Mouse (Mus musculus) layer of hippocampus, postnatal 25 days (tissue): ENCODE results near the gene Fancc. TPM values are rescaled to one million over a fixed set of nuclear protein-coding genes. Genes with fewer than 3 reads are reported as not detected.

Source experiments
- DNase-seq, 2 experiments: peaks; one replicate each; pipeline ENCODE4 v3.0.0; 2022; ENCODE audit warnings: mixed read lengths in 2 of 2, low spot score in 1 of 2; ENCODE audit errors: extremely low spot score in 1 of 2
- total RNA-seq, 2 experiments: library from RNA; stranded (reverse); gene quantifications; 2 replicates each; pipeline ENCODE4 v1.2.3; 2021

Fancc gene
- total RNA-seq, 2 experiments from 2014 or later = 5.4 to 7.7 TPM

- DNase-seq = no peak
These were observed 194.7 kb downstream of the Fancc start for GRCm38 (mm10) chr13:63302381-63302780.

GRCm38 (mm10) chr13:63301764-63302209 lies 195.3 kb downstream of the Fancc start:
- no peak for DNase-seq

- DNase-seq = no peak
These were observed 196.1 kb downstream of the Fancc start for GRCm38 (mm10) chr13:63300929-63301328.

- DNase-seq = no peak
These were observed 198.1 kb downstream of the Fancc start for GRCm38 (mm10) chr13:63298931-63299330.

GRCm38 (mm10) chr13:63297933-63298332 lies 199.1 kb downstream of the Fancc start:
- no peak for DNase-seq

DNA sequence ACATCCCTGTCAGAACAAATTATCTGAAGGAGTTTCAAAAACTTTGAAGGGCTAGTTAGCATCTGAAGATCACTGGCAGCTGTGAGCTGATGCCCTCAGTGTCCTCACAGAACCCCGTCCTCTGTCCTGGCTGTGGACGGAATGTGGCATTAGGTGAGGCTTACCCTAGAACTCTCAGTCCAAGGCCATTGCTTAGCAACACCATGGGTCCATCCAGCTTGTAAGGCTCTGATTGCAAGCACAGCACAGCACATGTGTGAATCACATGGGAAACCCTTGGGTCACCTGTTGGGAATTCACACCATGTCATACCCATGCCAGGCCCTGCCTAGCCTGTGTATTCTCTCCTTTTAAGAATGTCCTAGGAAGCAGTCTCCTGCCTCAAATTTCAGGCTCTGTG lies 200.1 kb downstream of the Fancc start:
- DNase-seq = no peak

DNA sequence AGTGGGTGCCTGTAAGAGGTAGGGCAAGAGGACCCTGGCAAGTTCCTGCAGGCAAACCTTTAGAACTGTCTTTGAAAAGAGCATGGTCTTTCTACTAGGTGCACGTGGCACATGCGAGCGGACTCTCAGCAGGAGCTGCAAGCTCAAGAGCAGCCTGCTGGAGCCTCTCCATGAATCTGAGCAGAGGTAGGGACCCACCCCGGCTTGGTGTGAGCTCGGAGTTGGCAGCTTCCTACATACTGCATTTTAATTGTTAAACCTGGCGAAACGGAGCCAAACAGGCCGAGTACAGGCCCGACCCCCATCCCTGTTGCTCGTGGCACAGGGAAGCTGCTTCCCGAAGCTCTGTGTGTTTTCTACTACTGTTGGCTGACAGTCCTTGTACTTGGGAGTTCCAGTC lies 200.8 kb downstream of the Fancc start:
- DNase-seq = no peak

GRCm38 (mm10) chr13:63294359-63295193 lies 202.5 kb downstream of the Fancc start:
- no peak for DNase-seq

DNA sequence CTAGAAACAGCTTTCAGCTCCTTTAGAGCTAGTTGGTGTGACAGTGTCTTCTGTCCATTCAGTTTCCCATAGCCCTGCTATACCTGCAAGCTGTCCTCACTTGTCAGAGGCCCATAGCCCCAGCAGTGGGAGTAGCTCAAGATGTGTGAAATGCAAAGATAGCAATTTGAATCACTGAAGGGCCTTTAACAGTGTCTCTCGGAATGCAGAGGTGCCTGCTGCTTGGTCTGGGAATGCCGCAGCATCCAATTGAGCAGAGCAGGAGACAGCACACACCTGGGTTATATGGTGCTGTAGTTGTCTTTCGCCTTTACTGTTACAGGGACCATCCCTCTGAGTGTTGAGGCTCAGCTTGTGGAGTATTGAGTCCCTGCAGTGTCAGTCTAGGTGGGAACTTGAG lies 203.4 kb downstream of the Fancc start:
- no peak for DNase-seq

GRCm38 (mm10) chr13:63291016-63291415 lies 206.1 kb downstream of the Fancc start:
- no peak for DNase-seq

- no peak for DNase-seq
These were observed 207.0 kb downstream of the Fancc start for GRCm38 (mm10) chr13:63290126-63290525.

GRCm38 (mm10) chr13:63289687-63290086 lies 207.4 kb downstream of the Fancc start:
- no peak for DNase-seq

- DNase-seq = no peak
These were observed 207.9 kb downstream of the Fancc start for GRCm38 (mm10) chr13:63289152-63289551.

DNA sequence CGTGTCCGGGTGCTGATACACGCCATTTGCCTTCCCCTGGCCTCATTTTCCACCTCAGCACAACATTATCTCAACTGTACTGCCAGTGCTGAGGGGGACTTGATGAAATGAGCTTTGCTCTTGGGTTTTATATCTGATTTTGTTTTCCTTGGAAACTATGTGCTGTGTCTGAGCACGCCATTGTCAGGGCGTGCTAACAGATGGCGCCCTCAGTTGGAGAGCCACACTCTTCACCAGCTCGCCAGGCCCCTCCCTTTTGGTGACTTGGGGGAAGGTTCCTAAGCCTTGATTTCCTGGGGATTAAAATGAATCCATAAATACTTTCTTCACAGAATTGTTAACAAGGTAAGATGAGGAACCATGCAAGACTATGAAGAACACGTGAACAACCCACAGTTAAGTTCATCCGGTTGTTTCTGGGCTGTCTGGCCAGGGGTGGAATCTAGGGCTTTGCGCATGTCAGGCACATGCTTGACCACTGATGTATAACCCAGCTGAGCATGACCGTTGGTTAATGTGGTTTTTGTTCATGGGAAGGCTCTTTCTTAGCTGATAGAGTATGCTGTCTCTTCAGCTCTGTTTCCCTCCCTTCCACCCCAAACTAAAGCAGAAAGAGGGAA lies 210.5 kb downstream of the Fancc start:
- no peak for DNase-seq

- no peak for DNase-seq
These were observed 212.3 kb downstream of the Fancc start for GRCm38 (mm10) chr13:63284748-63285147.

DNA sequence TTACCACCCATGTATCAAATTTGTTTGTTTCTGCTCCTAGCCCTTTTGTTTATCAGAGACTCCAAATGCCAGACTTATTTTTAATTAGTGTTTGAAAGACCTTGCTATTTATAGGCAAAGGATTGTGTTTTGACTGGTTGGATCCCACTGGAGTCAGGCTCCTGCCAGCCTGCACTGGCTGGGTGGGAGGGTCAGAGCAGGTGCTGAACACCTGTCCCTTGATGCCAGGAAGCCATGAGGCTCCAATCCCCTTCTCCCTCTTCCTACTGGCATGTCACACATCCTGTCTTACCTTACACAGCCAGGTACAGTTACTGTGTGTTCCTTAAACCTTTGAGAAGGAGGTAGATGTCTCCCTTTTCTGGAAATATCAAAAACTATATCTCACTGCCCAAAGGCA lies 213.8 kb downstream of the Fancc start:
- no peak for DNase-seq

GRCm38 (mm10) chr13:63281206-63281605 lies 215.9 kb downstream of the Fancc start:
- DNase-seq = no peak

DNA sequence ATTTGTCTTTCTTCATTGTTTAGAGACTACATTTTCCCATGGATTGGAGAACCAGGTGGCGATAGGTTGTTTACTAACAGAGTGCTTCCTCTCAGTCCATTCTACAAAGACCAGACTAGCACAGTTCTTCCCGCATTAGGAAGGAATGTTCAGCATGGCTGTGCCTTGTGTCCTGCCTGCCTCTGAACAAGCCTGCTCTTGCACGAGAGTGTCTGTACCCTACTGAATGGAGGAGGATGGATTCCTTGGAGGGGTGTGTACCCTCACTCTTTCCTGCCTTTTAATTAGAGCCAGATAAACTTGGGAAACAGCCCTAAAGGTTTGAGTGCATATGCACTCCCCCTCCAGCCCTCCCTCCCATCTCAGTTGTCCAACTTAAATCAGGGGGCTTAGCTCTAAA lies 216.7 kb downstream of the Fancc start:
- no peak for DNase-seq

GRCm38 (mm10) chr13:63279807-63280206 lies 217.3 kb downstream of the Fancc start:
- no peak for DNase-seq

- no peak for DNase-seq
These were observed 218.1 kb downstream of the Fancc start for GRCm38 (mm10) chr13:63278796-63279475.

GRCm38 (mm10) chr13:63278141-63278631 lies 218.9 kb downstream of the Fancc start:
- DNase-seq = no peak
